Mouse (Mus musculus) hindbrain, embryonic 14.5 days (tissue): ENCODE data around the gene Paqr8. TPM values are rescaled to one million over a fixed set of nuclear protein-coding genes. Genes with fewer than 3 reads are reported as not detected.
"Not testable (repeated sequence)": the region's sequence is repeated elsewhere in the genome, so short reads cannot be mapped to it uniquely, and the experiment has no call there.

Experiments
- ATAC-seq: fragments of 200-750 bp; cut with Nextera tagmentation; 2 replicates; pipeline ENCODE4 v1.8.0; 2017; ENCODE audit warnings: moderate number of reproducible peaks, mild to moderate bottlenecking, moderate TSS enrichment, moderate library complexity; ENCODE audit not compliant: low FRiP score
- DNase-seq: peaks from one replicate; pipeline ENCODE4 v3.0.0-alpha.2; 2015; ENCODE audit warnings: low spot score
- H3K27ac ChIP-seq: fragments of 300-500 bp; sonication (generic); 2 replicates; pipeline ENCODE4 v1.5.1; 2014; ENCODE audit warnings: mild to moderate bottlenecking, moderate library complexity
- H3K27me3 ChIP-seq: fragments of 300-500 bp; sonication (generic); 2 replicates; pipeline ENCODE4 v1.6.1; 2014; ENCODE audit warnings: mild to moderate bottlenecking, low read length, mixed read lengths; ENCODE audit not compliant: control insufficient read depth, insufficient read depth
- H3K36me3 ChIP-seq: fragments of 300-500 bp; sonication (generic); replicated peaks from 2 replicates; pipeline ENCODE4 v1.6.1; 2014; ENCODE audit not compliant: control insufficient read depth, insufficient read depth
- H3K4me1 ChIP-seq: fragments of 300-500 bp; sonication (generic); replicated peaks from 2 replicates; pipeline ENCODE4 v1.6.1; 2014; ENCODE audit warnings: antibody characterized with exemption, low read length, mixed read lengths; ENCODE audit not compliant: control insufficient read depth, insufficient read depth
- H3K4me2 ChIP-seq: fragments of 300-500 bp; sonication (generic); replicated peaks from 2 replicates; pipeline ENCODE4 v1.6.1; 2014; ENCODE audit warnings: mild to moderate bottlenecking, moderate library complexity
- H3K4me3 ChIP-seq: fragments of 300-500 bp; sonication (generic); replicated peaks from 2 replicates; pipeline ENCODE4 v1.5.1; 2014; ENCODE audit warnings: mild to moderate bottlenecking, low read length
- H3K9ac ChIP-seq: fragments of 300-500 bp; sonication (generic); 2 replicates; pipeline ENCODE4 v1.6.1; 2014
- H3K9me3 ChIP-seq: fragments of 300-500 bp; sonication (generic); 2 replicates; pipeline ENCODE4 v1.6.1; 2016; ENCODE audit warnings: low read length; ENCODE audit not compliant: control insufficient read depth
- WGBS: fragments of 180-500 bp; shearing (Covaris S2); extraction: QIAGEN DNeasy Blood & Tissue Kit; methylation state at CpG from one replicate; pipeline ENCODE4 v1.1.7; 2014; 5-methylcytosine and 5-hydroxymethylcytosine counted together
- polyA plus RNA-seq: library from polyadenylated mRNA; unstranded; fragments of >200 nt; fragmentation: Nextera tagmentation; extraction: Ambion mirVana; gene quantifications from 2 replicates; pipeline ENCODE4 v1.2.1, GENCODE M21; 2014

The Paqr8 gene
- polyA plus RNA-seq, 1 experiment from 2014 or later: 39.9 TPM

- Histone ChIP-seq H3K9ac (no peak overlapping the region), H3K27me3 (no peaks in the 10 kb centered on the region), H3K4me1 (peaks cover 10% of the 10 kb centered on the region), H3K9me3 (no peaks in the 10 kb centered on the region), H3K4me2 (no peak overlapping the region), H3K36me3 (no peaks in the 10 kb centered on the region), H3K27ac (no peak overlapping the region), H3K4me3 (no peak overlapping the region)
- 82% methylated on average over 2 of the region's 2 CpGs for WGBS
- ATAC-seq (no peak), DNase-seq (no peak)
These were observed 29.3 kb downstream of the Paqr8 start for GRCm38 (mm10) chr1:20919728-20920127.

GRCm38 (mm10) chr1:20921081-20921528 is 30.7 kb downstream of the Paqr8 start:
- no peaks in the 10 kb centered on the region for H3K27me3 ChIP-seq
- no peak overlapping the region for H3K27ac ChIP-seq
- no peaks in the 10 kb centered on the region for H3K36me3 ChIP-seq
- WGBS: 85% methylated on average over 10 of the region's 10 CpGs
- no peak overlapping the region for H3K9ac ChIP-seq
- ATAC-seq (no peak), DNase-seq (no peak)
- H3K4me3 ChIP-seq: no peak overlapping the region
- peaks cover 10% of the 10 kb centered on the region for H3K4me1 ChIP-seq
- no peaks in the 10 kb centered on the region for H3K9me3 ChIP-seq
- no peak overlapping the region for H3K4me2 ChIP-seq

GRCm38 (mm10) chr1:20922612-20923399 is 32.4 kb downstream of the Paqr8 start:
- WGBS: 60% methylated on average over 11 of the region's 11 CpGs
- H3K9me3 ChIP-seq: no peaks in the 10 kb centered on the region
- no peak for DNase-seq
- H3K4me1 ChIP-seq: peaks cover 10% of the 10 kb centered on the region
- no peak overlapping the region for H3K4me3 ChIP-seq
- H3K27ac ChIP-seq: no peak overlapping the region
- no peaks in the 10 kb centered on the region for H3K36me3 ChIP-seq
- no peak overlapping the region for H3K9ac ChIP-seq
- no peak overlapping the region for H3K4me2 ChIP-seq
- H3K27me3 ChIP-seq: no peaks in the 10 kb centered on the region
- peak; percentile 47; the same call in 1 of the 2 replicates for ATAC-seq

GRCm38 (mm10) chr1:20925324-20925723 is 34.9 kb downstream of the Paqr8 start:
- not testable (repeated sequence) for H3K4me3 ChIP-seq, H3K9me3 ChIP-seq, DNase-seq, H3K27ac ChIP-seq, ATAC-seq, H3K9ac ChIP-seq, H3K36me3 ChIP-seq, H3K4me1 ChIP-seq, H3K27me3 ChIP-seq, H3K4me2 ChIP-seq
- 87% methylated on average over 7 of the region's 7 CpGs for WGBS

GRCm38 (mm10) chr1:20925926-20926325 is 35.5 kb downstream of the Paqr8 start:
- H3K4me1 ChIP-seq: peaks cover 10% of the 10 kb centered on the region
- H3K9me3 ChIP-seq: no peaks in the 10 kb centered on the region
- 93% methylated on average over 4 of the region's 4 CpGs for WGBS
- ATAC-seq (no peak), DNase-seq (no peak)
- no peak overlapping the region for H3K4me2 ChIP-seq
- no peaks in the 10 kb centered on the region for H3K36me3 ChIP-seq
- no peak overlapping the region for H3K4me3 ChIP-seq
- no peak overlapping the region for H3K27ac ChIP-seq
- no peaks in the 10 kb centered on the region for H3K27me3 ChIP-seq
- H3K9ac ChIP-seq: no peak overlapping the region

- H3K9ac ChIP-seq: no peak overlapping the region
- no peaks in the 10 kb centered on the region for H3K27me3 ChIP-seq
- H3K9me3 ChIP-seq: no peaks in the 10 kb centered on the region
- 77% methylated on average over 4 of the region's 4 CpGs for WGBS
- no peak overlapping the region for H3K4me2 ChIP-seq
- DNase-seq (no peak), ATAC-seq (no peak)
- no peak overlapping the region for H3K27ac ChIP-seq
- peaks cover 8% of the 10 kb centered on the region for H3K4me1 ChIP-seq
- H3K36me3 ChIP-seq: no peaks in the 10 kb centered on the region
- H3K4me3 ChIP-seq: no peak overlapping the region
These were observed 36.0 kb downstream of the Paqr8 start for GRCm38 (mm10) chr1:20926376-20926775.

- Histone ChIP-seq H3K4me3 (no peak overlapping the region), H3K27me3 (no peaks in the 10 kb centered on the region)
- no peak for ATAC-seq
These were observed 38.1 kb downstream of the Paqr8 start for GRCm38 (mm10) chr1:20928487-20928886.

GRCm38 (mm10) chr1:20933457-20933856 is 43.1 kb downstream of the Paqr8 start:
- Histone ChIP-seq H3K4me1 (no peaks in the 10 kb centered on the region), H3K27ac (no peak overlapping the region), H3K36me3 (peaks cover 10% of the 10 kb centered on the region; the same call in 1 of the 2 replicates), H3K4me3 (no peak overlapping the region), H3K9ac (no peak overlapping the region), H3K4me2 (no peak overlapping the region), H3K9me3 (no peaks in the 10 kb centered on the region), H3K27me3 (no peaks in the 10 kb centered on the region)
- WGBS: 24% methylated on average over 7 of the region's 7 CpGs
- ATAC-seq (peak; percentile 83), DNase-seq (peak; percentile 74)

More at GRCm38 (mm10) chr1:20928487-20928886, 38.1 kb downstream of the Paqr8 start:
- Histone ChIP-seq H3K27ac (no peak overlapping the region), H3K4me2 (no peak overlapping the region), H3K36me3 (no peaks in the 10 kb centered on the region; the same call in 1 of the 2 replicates), H3K4me1 (no peaks in the 10 kb centered on the region), H3K9me3 (no peaks in the 10 kb centered on the region), H3K9ac (no peak overlapping the region)
- DNase-seq: no peak
- 92% methylated on average over 4 of the region's 4 CpGs for WGBS

GRCm38 (mm10) chr1:20935106-20935505 is 44.7 kb downstream of the Paqr8 start:
- no peaks in the 10 kb centered on the region for H3K9me3 ChIP-seq
- no peaks in the 10 kb centered on the region for H3K4me1 ChIP-seq
- DNase-seq (no peak), ATAC-seq (no peak)
- H3K4me3 ChIP-seq: no peak overlapping the region
- no peak overlapping the region for H3K9ac ChIP-seq
- peaks cover 10% of the 10 kb centered on the region; the same call in 1 of the 2 replicates for H3K36me3 ChIP-seq
- 77% methylated on average over 22 of the region's 22 CpGs for WGBS
- no peak overlapping the region for H3K4me2 ChIP-seq
- no peaks in the 10 kb centered on the region for H3K27me3 ChIP-seq
- H3K27ac ChIP-seq: no peak overlapping the region
